Mouse (Mus musculus) heart, adult 2 months (tissue): ENCODE measurements around the gene Caln1. TPM values are rescaled to one million over a fixed set of nuclear protein-coding genes. Genes with fewer than 3 reads are reported as not detected.

Experiments
- DNase-seq, 2 experiments: peaks; one replicate each; pipeline ENCODE4 v3.0.0; 2021
- H3K27ac ChIP-seq: fragments of 200-600 bp; 2 replicates; pipeline ENCODE4 v1.8.1; 2022
- H3K27me3 ChIP-seq: fragments of 200-500 bp; 2 replicates; pipeline ENCODE4 v1.6.1; 2012; ENCODE audit warnings: mild to moderate bottlenecking, low read length, inconsistent platforms, mixed read lengths; ENCODE audit not compliant: control insufficient read depth, insufficient read depth
- H3K36me3 ChIP-seq: fragments of 200-500 bp; 2 replicates; pipeline ENCODE4 v1.6.1; 2012; ENCODE audit warnings: low read length, inconsistent platforms; ENCODE audit not compliant: control insufficient read depth, insufficient read depth
- H3K4me1 ChIP-seq: fragments of 200-500 bp; 2 replicates; pipeline ENCODE4 v1.6.1; 2011; ENCODE audit warnings: low read length; ENCODE audit not compliant: control insufficient read depth, insufficient read depth
- H3K4me3 ChIP-seq: fragments of 200-600 bp; 2 replicates; pipeline ENCODE4 v1.8.1; 2022
- H3K79me2 ChIP-seq: fragments of 200-500 bp; replicated peaks from 2 replicates; pipeline ENCODE4 v1.6.1; 2012; ENCODE audit warnings: mild to moderate bottlenecking, inconsistent platforms, low read length, moderate library complexity, mixed read lengths; ENCODE audit not compliant: control insufficient read depth, insufficient read depth
- H3K9ac ChIP-seq: fragments of 200-500 bp; 2 replicates; pipeline ENCODE4 v1.6.1; 2012; ENCODE audit warnings: low read depth, mild to moderate bottlenecking, control low read depth, inconsistent platforms, low read length, mixed read lengths
- CTCF ChIP-seq: fragments of 200-600 bp; IDR thresholded peaks from 2 replicates; pipeline ENCODE4 v1.8.1; 2022; ENCODE audit warnings: antibody characterized with exemption, mild to moderate bottlenecking, moderate library complexity
- EP300 ChIP-seq: fragments of 200-500 bp; IDR thresholded peaks from 2 replicates; pipeline ENCODE4 v1.6.1; 2011; ENCODE audit warnings: low read depth, low read length, control low read depth; ENCODE audit not compliant: insufficient read depth
- POLR2A ChIP-seq: fragments of 200-500 bp; IDR thresholded peaks from 2 replicates; pipeline ENCODE4 v1.6.1; 2011; ENCODE audit warnings: mild to moderate bottlenecking, low read depth, low read length, control low read depth; ENCODE audit not compliant: insufficient read depth
- WGBS: fragments of 180-500 bp; shearing (Covaris S2); methylation state at CpG from one replicate; pipeline ENCODE4 v1.1.7; 2018; 5-methylcytosine and 5-hydroxymethylcytosine counted together
- intact Hi-C: fragments of 180-260 bp; cut with DNase I; formaldehyde crosslinking; loops from one replicate; pipeline ENCODE4 v1.15.1; 2025
- polyA plus RNA-seq: library from polyadenylated mRNA; depleted of rRNA; stranded (reverse); fragments of >200 nt; gene quantifications from 2 replicates; pipeline ENCODE4 v1.2.3, GENCODE M21; 2012
- total RNA-seq, 2 experiments: library from RNA; stranded (reverse); gene quantifications; 2 replicates each; pipeline ENCODE4 v1.2.3; 2021

Caln1 gene
- total and polyA plus RNA-seq, 3 experiments: not detected

DNA sequence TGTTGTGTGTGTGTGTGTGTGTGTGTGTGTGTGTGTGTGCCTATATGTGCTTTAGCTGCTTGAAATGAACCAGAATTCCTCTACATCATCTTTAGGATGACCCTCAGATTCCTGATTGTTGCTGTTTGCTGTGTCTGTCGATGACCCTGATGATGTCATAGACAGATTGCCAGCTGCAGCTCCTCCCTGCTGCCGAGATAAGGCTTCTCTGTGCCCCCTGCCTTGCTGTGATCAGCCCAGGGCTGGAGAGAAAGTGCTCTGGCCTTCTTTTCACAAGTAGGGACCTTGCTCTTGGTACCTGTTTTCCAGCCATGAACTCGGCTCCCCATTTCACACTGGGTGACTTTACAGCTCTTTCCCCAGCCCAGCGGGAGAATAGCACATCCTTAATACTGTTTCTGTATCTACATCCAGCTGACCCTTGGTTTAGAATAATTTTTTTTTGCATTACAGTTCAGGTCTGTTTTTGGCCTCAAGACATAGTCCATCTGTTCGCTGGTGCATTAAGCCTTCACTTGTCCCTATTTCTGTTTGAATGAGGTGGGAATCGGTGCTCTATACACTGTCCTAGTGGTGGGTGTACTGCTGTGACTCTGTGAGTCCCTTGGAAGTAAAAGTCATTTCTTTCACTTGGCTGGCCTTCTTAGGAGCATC, 337.1 kb downstream of the Caln1 start:
- intact Hi-C loops: no loop called here
- DNase-seq: no peak
- no peak overlapping the region for H3K9ac ChIP-seq
- H3K36me3 ChIP-seq: no peaks in the 10 kb centered on the region
- no peak overlapping the region for H3K4me3 ChIP-seq
- H3K27ac ChIP-seq: no peak overlapping the region
- no peaks in the 10 kb centered on the region for H3K79me2 ChIP-seq
- no peaks in the 10 kb centered on the region for H3K27me3 ChIP-seq
- 45% methylated on average over 6 of the region's 6 CpGs for WGBS
- TF ChIP-seq POLR2A (no peak), EP300 (no peak), CTCF (no peak)
- H3K4me1 ChIP-seq: no peaks in the 10 kb centered on the region

DNA sequence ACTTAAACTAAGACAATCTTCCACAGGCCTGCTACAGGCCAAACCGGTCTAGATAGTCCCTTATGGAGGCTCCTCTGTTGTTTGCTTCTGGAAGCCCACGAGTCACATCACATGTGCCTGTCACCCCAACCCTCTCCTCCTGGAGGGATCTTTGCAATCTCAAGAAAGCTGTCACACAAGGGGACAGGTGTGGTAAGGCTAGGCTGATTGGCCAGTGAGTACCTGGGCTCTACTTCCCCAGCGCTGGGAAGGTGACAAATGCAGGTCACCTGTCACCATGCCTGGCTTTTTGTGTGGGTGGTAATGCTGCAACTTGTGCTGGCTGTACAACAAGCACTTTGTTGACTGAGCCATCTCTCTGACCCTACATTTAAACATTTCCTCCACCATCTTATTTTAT, 338.5 kb downstream of the Caln1 start:
- Histone ChIP-seq H3K4me3 (no peak overlapping the region), H3K27ac (no peak overlapping the region), H3K36me3 (no peaks in the 10 kb centered on the region), H3K9ac (no peak overlapping the region), H3K4me1 (no peaks in the 10 kb centered on the region), H3K79me2 (no peaks in the 10 kb centered on the region), H3K27me3 (no peaks in the 10 kb centered on the region)
- TF ChIP-seq CTCF: no peak
- TF ChIP-seq EP300: no peak
- TF ChIP-seq POLR2A: no peak
- intact Hi-C loops: no loop called here
- 64% methylated on average over 3 of the region's 3 CpGs for WGBS
- no peak for DNase-seq

DNA sequence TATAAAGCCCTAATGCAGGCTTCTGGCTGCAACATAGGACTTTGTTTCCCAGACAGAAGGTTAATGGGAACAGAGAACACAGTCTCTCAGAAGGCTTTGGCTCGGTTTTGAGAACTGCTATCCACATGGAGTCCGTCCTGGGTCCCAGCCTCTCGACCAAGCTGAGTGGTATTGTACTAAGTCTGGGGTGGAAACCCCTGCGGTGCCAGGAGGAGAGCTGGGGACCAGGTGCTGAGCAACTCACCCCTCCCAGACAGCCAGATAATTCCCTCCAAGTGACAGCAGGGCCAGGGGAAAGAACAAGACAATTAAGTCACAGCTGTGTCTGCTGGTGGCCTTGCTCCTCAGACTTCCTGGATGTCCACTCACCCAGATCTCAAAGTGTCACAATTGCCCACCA, 339.4 kb downstream of the Caln1 start:
- intact Hi-C loops: no loop called here
- Histone ChIP-seq H3K79me2 (no peaks in the 10 kb centered on the region), H3K9ac (no peak overlapping the region), H3K4me3 (no peak overlapping the region), H3K27ac (no peak overlapping the region), H3K36me3 (no peaks in the 10 kb centered on the region), H3K27me3 (no peaks in the 10 kb centered on the region), H3K4me1 (no peaks in the 10 kb centered on the region)
- DNase-seq: no peak
- TF ChIP-seq POLR2A: no peak
- TF ChIP-seq EP300: no peak
- no peak for TF ChIP-seq CTCF
- 62% methylated on average over 4 of the region's 4 CpGs for WGBS

DNA sequence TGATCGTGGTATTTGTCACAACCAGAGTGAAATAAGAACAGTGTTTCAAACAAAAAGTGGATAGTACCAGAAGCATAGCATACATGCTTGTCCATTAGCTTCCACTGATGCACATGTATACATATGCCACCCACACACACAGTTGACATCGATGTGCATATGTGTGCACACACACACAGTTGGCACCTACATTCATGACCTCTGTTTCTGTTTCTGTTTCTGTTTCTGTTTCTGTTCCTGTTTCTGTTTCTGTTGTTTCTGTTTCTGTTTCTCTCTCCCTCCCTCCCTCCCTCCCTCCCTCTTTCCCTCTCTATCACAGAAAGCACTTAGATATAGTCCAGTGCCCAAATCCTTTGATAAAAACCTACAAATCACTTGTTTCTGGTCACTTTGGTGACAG, 342.4 kb downstream of the Caln1 start:
- 85% methylated on average over 2 of the region's 2 CpGs for WGBS
- no peak overlapping the region for H3K27ac ChIP-seq
- TF ChIP-seq EP300 (no peak), CTCF (no peak), POLR2A (no peak)
- no peak for DNase-seq
- H3K36me3 ChIP-seq: no peaks in the 10 kb centered on the region
- intact Hi-C loops: no loop called here
- H3K79me2 ChIP-seq: no peaks in the 10 kb centered on the region
- H3K4me1 ChIP-seq: no peaks in the 10 kb centered on the region
- no peaks in the 10 kb centered on the region for H3K27me3 ChIP-seq
- H3K9ac ChIP-seq: no peak overlapping the region
- H3K4me3 ChIP-seq: no peak overlapping the region

DNA sequence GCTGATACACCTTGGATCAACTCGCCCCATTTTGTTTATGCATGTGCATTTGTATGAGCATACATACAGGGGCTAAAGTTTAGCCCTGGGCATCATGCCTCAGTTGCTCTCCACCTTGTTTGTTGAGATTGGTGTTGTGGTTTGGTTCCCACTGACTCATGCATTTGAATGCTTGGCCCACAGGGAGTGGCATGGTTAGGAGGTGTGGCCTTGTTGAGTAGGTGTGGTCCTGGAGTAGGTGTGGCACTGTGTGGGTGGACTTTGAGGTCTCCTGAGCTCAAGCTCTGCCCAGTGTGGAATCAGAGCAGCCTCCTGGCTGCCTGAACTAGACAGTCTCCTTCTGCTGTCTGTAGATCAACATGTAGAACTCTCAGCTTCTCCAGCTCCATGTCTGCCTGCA, 343.0 kb downstream of the Caln1 start:
- no peaks in the 10 kb centered on the region for H3K4me1 ChIP-seq
- intact Hi-C loops: no loop called here
- no peaks in the 10 kb centered on the region for H3K27me3 ChIP-seq
- no peak overlapping the region for H3K4me3 ChIP-seq
- H3K36me3 ChIP-seq: no peaks in the 10 kb centered on the region
- H3K9ac ChIP-seq: no peak overlapping the region
- no peak overlapping the region for H3K27ac ChIP-seq
- DNase-seq: no peak
- no peaks in the 10 kb centered on the region for H3K79me2 ChIP-seq
- WGBS: 66% methylated on average over 1 of the region's 1 CpGs
- TF ChIP-seq POLR2A (no peak), EP300 (no peak), CTCF (no peak)

DNA sequence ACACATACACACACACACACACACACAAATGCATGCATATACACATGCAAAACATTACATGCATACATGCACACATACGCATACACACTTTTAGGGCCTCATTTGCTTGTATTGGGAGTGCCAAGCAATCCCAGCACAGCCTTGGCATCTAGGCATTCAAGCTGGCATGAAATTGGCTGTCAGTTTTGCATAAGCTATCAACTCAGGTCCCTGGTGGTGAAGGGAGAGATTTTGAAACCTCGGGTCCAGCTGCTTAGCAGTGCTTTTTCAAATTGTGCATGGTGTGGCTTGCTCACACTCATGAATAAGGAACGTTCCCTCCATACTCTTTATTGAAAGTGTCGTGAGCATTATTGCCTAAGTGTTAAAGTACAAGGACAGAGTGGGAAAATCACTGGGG, 345.9 kb downstream of the Caln1 start:
- H3K79me2 ChIP-seq: no peaks in the 10 kb centered on the region
- 79% methylated on average over 4 of the region's 4 CpGs for WGBS
- no peak overlapping the region for H3K9ac ChIP-seq
- no peaks in the 10 kb centered on the region for H3K36me3 ChIP-seq
- H3K4me3 ChIP-seq: no peak overlapping the region
- intact Hi-C loops: no loop called here
- H3K4me1 ChIP-seq: no peaks in the 10 kb centered on the region
- no peak overlapping the region for H3K27ac ChIP-seq
- H3K27me3 ChIP-seq: no peaks in the 10 kb centered on the region
- no peak for DNase-seq
- no peak for TF ChIP-seq CTCF
